Mouse (Mus musculus) embryonic fibroblast, embryonic 13.5 days (primary cell): ENCODE data around the gene Sdad1.
"Not testable (repeated sequence)": the region's sequence is repeated elsewhere in the genome, so short reads cannot be mapped to it uniquely, and the experiment has no call there.

ENCODE experiments used
- CTCF ChIP-seq: IDR thresholded peaks from 2 replicates; pipeline ENCODE4 v1.5.1; 2011; ENCODE audit warnings: mild to moderate bottlenecking, control low read depth, low read length, moderate library complexity, borderline replicate concordance; ENCODE audit not compliant: insufficient read depth
- POLR2A ChIP-seq: IDR thresholded peaks from 2 replicates; pipeline ENCODE4 v1.6.1; 2011; ENCODE audit warnings: low read depth, mild to moderate bottlenecking, control low read depth, low read length, moderate library complexity

DNA sequence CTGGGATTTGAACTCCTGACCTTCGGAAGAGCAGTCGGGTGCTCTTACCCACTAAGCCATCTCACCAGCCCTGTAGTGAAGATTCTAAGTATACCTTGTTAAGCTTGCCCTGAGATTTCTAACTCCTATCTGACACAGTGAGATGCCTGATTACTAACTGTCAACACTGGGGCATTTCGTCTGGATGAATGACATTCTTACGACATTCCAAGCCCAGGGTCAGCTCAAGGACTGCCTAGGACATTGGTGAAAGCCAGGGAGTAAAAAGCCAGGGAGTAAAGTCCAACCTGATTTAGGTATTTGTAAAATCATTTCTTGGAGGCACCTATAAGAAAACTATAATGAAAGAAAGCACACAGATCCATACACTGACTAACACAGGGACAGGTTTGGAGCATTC lies 42.4 kb upstream of the Sdad1 start:
- not testable (repeated sequence) for TF ChIP-seq POLR2A, CTCF
